Mouse (Mus musculus) midbrain, embryonic 11.5 days (tissue): ENCODE data around the gene Cbx5. TPM values are rescaled to one million over a fixed set of nuclear protein-coding genes. Genes with fewer than 3 reads are reported as not detected.
A peak's percentile ranks its signal among the peaks of the same experiment; 100 is the strongest.

Experiments used
- ATAC-seq: fragments of 200-750 bp; cut with Nextera tagmentation; 2 replicates; pipeline ENCODE4 v1.8.0; 2017; ENCODE audit warnings: moderate TSS enrichment, moderate library complexity; ENCODE audit not compliant: low FRiP score
- DNase-seq: peaks from one replicate; pipeline ENCODE4 v3.0.0; 2015; ENCODE audit warnings: low spot score; ENCODE audit errors: missing footprints
- H3K27ac ChIP-seq: fragments of 300-500 bp; sonication (generic); 2 replicates; pipeline ENCODE4 v1.5.1; 2014; ENCODE audit warnings: low read depth, low read length
- H3K27me3 ChIP-seq: fragments of 300-500 bp; sonication (generic); 2 replicates; pipeline ENCODE4 v1.6.1; 2014; ENCODE audit warnings: mild to moderate bottlenecking, low read length, moderate library complexity, mixed read lengths; ENCODE audit not compliant: control insufficient read depth, insufficient read depth
- H3K36me3 ChIP-seq: fragments of 300-500 bp; sonication (generic); 2 replicates; pipeline ENCODE4 v1.6.1; 2014; ENCODE audit warnings: mild to moderate bottlenecking, low read length, moderate library complexity, mixed read lengths; ENCODE audit not compliant: control insufficient read depth, insufficient read depth
- H3K4me1 ChIP-seq: fragments of 300-500 bp; sonication (generic); 2 replicates; pipeline ENCODE4 v1.6.1; 2014; ENCODE audit warnings: low read length; ENCODE audit not compliant: control insufficient read depth, insufficient read depth
- H3K4me2 ChIP-seq: fragments of 300-500 bp; sonication (generic); 2 replicates; pipeline ENCODE4 v1.6.1; 2014; ENCODE audit warnings: mild to moderate bottlenecking, moderate library complexity
- H3K4me3 ChIP-seq: fragments of 300-500 bp; sonication (generic); 2 replicates; pipeline ENCODE4 v1.5.1; 2014; ENCODE audit warnings: low read depth, low read length
- H3K9ac ChIP-seq: fragments of 300-500 bp; sonication (generic); 2 replicates; pipeline ENCODE4 v1.6.1; 2014; ENCODE audit warnings: low read length
- H3K9me3 ChIP-seq: fragments of 300-500 bp; sonication (generic); 2 replicates; pipeline ENCODE4 v1.6.1; 2016; ENCODE audit warnings: low read length; ENCODE audit not compliant: control insufficient read depth
- WGBS: fragments of 180-500 bp; shearing (Covaris S2); extraction: QIAGEN DNeasy Blood & Tissue Kit; methylation state at CpG from one replicate; pipeline ENCODE4 v1.1.7; 2014; 5-methylcytosine and 5-hydroxymethylcytosine counted together
- polyA plus RNA-seq: library from polyadenylated mRNA; unstranded; fragments of >200 nt; fragmentation: Nextera tagmentation; extraction: Ambion mirVana; gene quantifications from 2 replicates; pipeline ENCODE4 v1.2.1, GENCODE M21; 2014

Gene Cbx5
- polyA plus RNA-seq, 1 experiment from 2014 or later, result 206 TPM

GRCm38 (mm10) chr15:103272419-103273279 lies 33.0 kb upstream of the Cbx5 start, which contains the start of gene Copz1:
Gene Copz1 (plus strand): TSS chr15:103272714.
- Histone ChIP-seq H3K36me3 (no peaks in the 10 kb centered on the region), H3K4me3 (peak within 1 kb of the TSS; percentile 78), H3K9ac (peak within 1 kb of the TSS; percentile 81), H3K4me1 (peaks cover 7% of the 10 kb centered on the region; the same call in 1 of the 2 replicates), H3K27ac (no peak within 1 kb of the TSS), H3K4me2 (peak within 1 kb of the TSS; percentile 55), H3K9me3 (no peaks in the 10 kb centered on the region), H3K27me3 (no peaks in the 10 kb centered on the region)
- WGBS, result under 1% methylated on average over 38 of the region's 38 CpGs
- DNase-seq, result peak; percentile 98
- ATAC-seq, result peak; percentile 100

GRCm38 (mm10) chr15:103268903-103269302 lies 29.3 kb upstream of the Cbx5 start:
- no peaks in the 10 kb centered on the region for H3K36me3 ChIP-seq
- H3K4me2 ChIP-seq, result no peak overlapping the region
- no peaks in the 10 kb centered on the region for H3K27me3 ChIP-seq
- no peak overlapping the region for H3K4me3 ChIP-seq
- no peak for ATAC-seq
- WGBS, result 86% methylated on average over 4 of the region's 4 CpGs
- H3K4me1 ChIP-seq, result peaks cover 3% of the 10 kb centered on the region; the same call in 1 of the 2 replicates
- no peaks in the 10 kb centered on the region for H3K9me3 ChIP-seq
- no peak overlapping the region for H3K9ac ChIP-seq
- no peak overlapping the region for H3K27ac ChIP-seq
- DNase-seq, result no peak

- Histone ChIP-seq H3K9me3 (no peaks in the 10 kb centered on the region), H3K4me1 (no peaks in the 10 kb centered on the region), H3K36me3 (no peaks in the 10 kb centered on the region), H3K4me2 (no peak overlapping the region), H3K4me3 (no peak overlapping the region), H3K9ac (no peak overlapping the region), H3K27me3 (no peaks in the 10 kb centered on the region), H3K27ac (no peak overlapping the region)
- WGBS, result 88% methylated on average over 2 of the region's 2 CpGs
- no peak for DNase-seq
- no peak for ATAC-seq
These were observed 25.2 kb upstream of the Cbx5 start for GRCm38 (mm10) chr15:103264794-103265193.

GRCm38 (mm10) chr15:103259989-103260388 lies 20.4 kb upstream of the Cbx5 start:
- ATAC-seq (no peak), DNase-seq (no peak)
- Histone ChIP-seq H3K27me3 (no peaks in the 10 kb centered on the region), H3K36me3 (no peaks in the 10 kb centered on the region), H3K27ac (no peak overlapping the region), H3K4me3 (no peak overlapping the region), H3K4me2 (no peak overlapping the region), H3K9me3 (no peaks in the 10 kb centered on the region), H3K9ac (no peak overlapping the region), H3K4me1 (peaks cover 10% of the 10 kb centered on the region; the same call in 1 of the 2 replicates)
- WGBS, result 87% methylated on average over 1 of the region's 1 CpGs

GRCm38 (mm10) chr15:103259162-103259561 lies 19.5 kb upstream of the Cbx5 start:
- Histone ChIP-seq H3K36me3 (no peaks in the 10 kb centered on the region), H3K9ac (no peak overlapping the region), H3K4me2 (no peak overlapping the region), H3K4me3 (no peak overlapping the region), H3K27me3 (no peaks in the 10 kb centered on the region), H3K4me1 (peaks cover 14% of the 10 kb centered on the region; the same call in 1 of the 2 replicates), H3K9me3 (no peaks in the 10 kb centered on the region), H3K27ac (no peak overlapping the region)
- ATAC-seq, result no peak
- WGBS, result 88% methylated on average over 5 of the region's 5 CpGs
- DNase-seq, result no peak

GRCm38 (mm10) chr15:103257790-103258728 lies 18.4 kb upstream of the Cbx5 start, which contains the start of gene Nfe2:
Gene Nfe2 (minus strand): TSS chr15:103258403.
- no peak within 1 kb of the TSS for H3K27ac ChIP-seq
- H3K4me3 ChIP-seq, result no peak within 1 kb of the TSS
- H3K27me3 ChIP-seq, result no peaks in the 10 kb centered on the region
- H3K4me1 ChIP-seq, result peaks cover 14% of the 10 kb centered on the region; the same call in 1 of the 2 replicates
- DNase-seq, result no peak
- no peak within 1 kb of the TSS for H3K9ac ChIP-seq
- no peaks in the 10 kb centered on the region for H3K36me3 ChIP-seq
- H3K9me3 ChIP-seq, result no peaks in the 10 kb centered on the region
- ATAC-seq, result peak; percentile 51
- WGBS, result 15% methylated on average over 15 of the region's 15 CpGs
- H3K4me2 ChIP-seq, result no peak within 1 kb of the TSS

- DNase-seq, result no peak
- no peaks in the 10 kb centered on the region for H3K9me3 ChIP-seq
These were observed 16.8 kb upstream of the Cbx5 start for GRCm38 (mm10) chr15:103256210-103256986.

GRCm38 (mm10) chr15:103255169-103255568 lies 15.6 kb upstream of the Cbx5 start:
- peak overlapping the region; percentile 65 for H3K4me2 ChIP-seq
- H3K36me3 ChIP-seq, result no peaks in the 10 kb centered on the region
- ATAC-seq (peak; percentile 68), DNase-seq (no peak)
- no peaks in the 10 kb centered on the region for H3K27me3 ChIP-seq
- H3K4me1 ChIP-seq, result peaks cover 16% of the 10 kb centered on the region; the same call in 1 of the 2 replicates
- peak overlapping the region; percentile 30 for H3K4me3 ChIP-seq
- peak overlapping the region; percentile 66 for H3K9ac ChIP-seq
- no peaks in the 10 kb centered on the region for H3K9me3 ChIP-seq
- WGBS, result under 1% methylated on average over 25 of the region's 25 CpGs
- H3K27ac ChIP-seq, result no peak overlapping the region

More at GRCm38 (mm10) chr15:103256210-103256986, 16.8 kb upstream of the Cbx5 start:
- Histone ChIP-seq H3K4me1 (peaks cover 14% of the 10 kb centered on the region; the same call in 1 of the 2 replicates), H3K4me3 (no peak overlapping the region), H3K36me3 (no peaks in the 10 kb centered on the region), H3K27me3 (no peaks in the 10 kb centered on the region), H3K4me2 (no peak overlapping the region), H3K9ac (no peak overlapping the region), H3K27ac (no peak overlapping the region)
- 91% methylated on average over 6 of the region's 6 CpGs for WGBS
- no peak for ATAC-seq
